In the genomic region with DNA sequence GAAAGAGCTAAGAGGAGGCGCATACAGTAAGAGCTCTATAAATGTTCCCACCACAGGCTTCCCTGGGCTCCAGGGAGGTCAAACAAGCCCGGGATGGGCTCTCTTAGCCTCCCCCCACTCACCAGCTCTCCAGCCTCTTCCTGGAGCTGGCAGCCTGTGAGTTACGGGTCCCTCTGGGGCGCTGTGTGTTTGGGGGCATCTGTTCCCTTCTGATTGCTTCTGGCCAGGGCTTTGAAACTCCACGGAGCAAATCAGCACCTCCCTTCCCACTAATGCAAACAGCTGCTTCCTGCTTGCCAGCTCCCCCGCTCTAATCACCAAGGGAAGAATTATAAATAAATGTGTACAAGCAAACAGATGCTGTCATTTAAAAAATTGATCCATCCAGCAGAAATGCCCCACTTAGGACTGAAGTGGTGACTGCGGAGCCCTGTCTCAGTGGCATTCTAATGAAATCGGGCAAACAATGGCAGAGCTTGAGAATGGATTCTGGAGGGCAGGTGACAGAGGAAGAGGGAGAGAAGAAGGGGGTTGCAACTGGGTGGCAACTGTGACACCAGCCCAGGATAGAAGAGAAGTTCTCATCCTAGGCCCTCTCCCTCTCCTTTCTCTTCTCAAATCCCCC, we compare ENCODE assay signal across 11 mouse cellular contexts. TPM values are rescaled to one million over a fixed set of nuclear protein-coding genes. Genes with fewer than 3 reads are reported as not detected.
DNase-seq lines count a peak whose midpoint lies in the region; ATAC-seq lines count a peak whose summit lies in the region.
"Had no signal": no experiment of that assay in that cellular context is flagged by ENCODE, and none has a peak within 500 bp of the region (broad histone marks: within the 10 kb centered on the region; RNA-seq: fewer than 3 reads in every experiment).

No protein-coding gene starts in this region.

- H3K4me1 ChIP-seq in lung, embryonic 15.5 days, result peaks cover 18% of the 10 kb centered on the region
- peaks cover 8% of the 10 kb centered on the region for H3K4me1 ChIP-seq in lung, embryonic 16.5 days (replicated peaks; ENCODE audit: control insufficient read depth, insufficient read depth, low read length)
- H3K4me1 ChIP-seq in neural tube, embryonic 15.5 days, result peaks cover 10% of the 10 kb centered on the region

- H3K27me3 ChIP-seq in lung, embryonic 15.5 days, result no peaks in the 10 kb centered on the region
- H3K27me3 ChIP-seq in lung, embryonic 16.5 days (ENCODE audit: control insufficient read depth, insufficient read depth, low read depth, low read length), result no peaks in the 10 kb centered on the region
- H3K27me3 ChIP-seq in neural tube, embryonic 15.5 days (replicated peaks), result no peaks in the 10 kb centered on the region
- H3K27me3 ChIP-seq: embryonic facial prominence, embryonic 15.5 days had no signal

- no peak for DNase-seq in lung, postnatal 25 days (ENCODE audit: low spot score)
- no peak for DNase-seq in urinary bladder, postnatal 36 days (ENCODE audit: low spot score in 2 of 2)
- DNase-seq in left cerebral cortex, adult 8-10 months (ENCODE audit: low spot score in 2 of 2), result no peak
- DNase-seq: adrenal gland, postnatal 36 days; heart, adult 2 months had no signal

- peak overlapping the region; percentile 16; the same call in 1 of the 2 replicates for H3K9ac ChIP-seq in lung, embryonic 15.5 days
- H3K9ac ChIP-seq in lung, embryonic 16.5 days (ENCODE audit: low read length), result no peak overlapping the region
- H3K9ac ChIP-seq in neural tube, embryonic 15.5 days (replicated peaks), result 0 out of 2 replicates have a peak overlapping the region, but pooled peaks have one; percentile 14
- H3K9ac ChIP-seq: embryonic facial prominence, embryonic 15.5 days had no signal

- no peak overlapping the region for H3K4me3 ChIP-seq in lung, embryonic 15.5 days
- H3K4me3 ChIP-seq in lung, embryonic 16.5 days (ENCODE audit: low read length), result no peak overlapping the region
- no peak overlapping the region for H3K4me3 ChIP-seq in neural tube, embryonic 15.5 days (replicated peaks)
- H3K4me3 ChIP-seq: embryonic facial prominence, embryonic 15.5 days; heart, adult 2 months had no signal

- peak overlapping the region; percentile 67 for H3K27ac ChIP-seq in lung, embryonic 15.5 days
- H3K27ac ChIP-seq in lung, embryonic 16.5 days (ENCODE audit: low read length), result no peak overlapping the region
- H3K27ac ChIP-seq in neural tube, embryonic 15.5 days (replicated peaks), result peak overlapping the region; percentile 28; the same call in 1 of the 2 replicates
- H3K27ac ChIP-seq: embryonic facial prominence, embryonic 15.5 days; heart, adult 2 months had no signal

- no peak overlapping the region for H3K4me2 ChIP-seq in lung, embryonic 15.5 days
- no peak overlapping the region for H3K4me2 ChIP-seq in lung, embryonic 16.5 days (ENCODE audit: low read depth, low read length)
- H3K4me2 ChIP-seq in neural tube, embryonic 15.5 days, result no peak overlapping the region
- H3K4me2 ChIP-seq: embryonic facial prominence, embryonic 15.5 days had no signal

- no peaks in the 10 kb centered on the region for H3K9me3 ChIP-seq in lung, embryonic 15.5 days
- peaks cover 10% of the 10 kb centered on the region; the same call in 1 of the 2 replicates for H3K9me3 ChIP-seq in lung, embryonic 16.5 days (ENCODE audit: control insufficient read depth, low read length)
- H3K9me3 ChIP-seq in neural tube, embryonic 15.5 days (replicated peaks), result no peaks in the 10 kb centered on the region
- H3K9me3 ChIP-seq: embryonic facial prominence, embryonic 15.5 days had no signal

- ATAC-seq in lung, embryonic 15.5 days (ENCODE audit: borderline replicate concordance, extremely low read depth, low FRiP score, low TSS enrichment), result no peak; the same call in 1 of the 2 replicates
- peak; percentile 32; a peak in 2 of 4 replicates for ATAC-seq in hematopoietic stem cell, adult 5-6 weeks (replicated peaks in 1 of 2; ENCODE audit: insufficient read depth in 1 of 2, low FRiP score in 2 of 2, low TSS enrichment in 1 of 2, low read depth in 1 of 2, poor library complexity in 2 of 2, severe bottlenecking in 2 of 2)
- ATAC-seq in lung, embryonic 16.5 days (ENCODE audit: low read depth), result peak; percentile 69
- ATAC-seq in neural tube, embryonic 15.5 days (ENCODE audit: low FRiP score), result no peak

- WGBS in lung, embryonic 15.5 days, result 29% methylated on average over 8 of the region's 8 CpGs
- WGBS in lung, embryonic 16.5 days, result 24% methylated on average over 8 of the region's 8 CpGs
- 22% methylated on average over 8 of the region's 8 CpGs for WGBS in neural tube, embryonic 15.5 days

- H3K36me3 ChIP-seq in lung, embryonic 15.5 days, result no peaks in the 10 kb centered on the region
- no peaks in the 10 kb centered on the region for H3K36me3 ChIP-seq in lung, embryonic 16.5 days (ENCODE audit: control insufficient read depth, insufficient read depth, low read length)
- H3K36me3 ChIP-seq in neural tube, embryonic 15.5 days, result no peaks in the 10 kb centered on the region
- H3K36me3 ChIP-seq: embryonic facial prominence, embryonic 15.5 days; G1E had no signal

RNA-seq across cellular contexts. Expression of a gene that starts 9.7 kb away (rescaled TPM):
- polyA plus RNA-seq in lung, embryonic 15.5 days (2015; fragmentation: Nextera tagmentation; extraction: Ambion mirVana), result 14.5 and 15.6 TPM in 2 replicates
- total RNA-seq in hematopoietic stem cell, adult 5-6 weeks (2017), result 6.8 and 7.0 TPM in 2 replicates
- polyA plus RNA-seq in lung, embryonic 16.5 days (2015; fragmentation: Nextera tagmentation; extraction: Ambion mirVana), result 12.4 and 13.1 TPM in 2 replicates
- polyA plus RNA-seq in neural tube, embryonic 15.5 days (2015; fragmentation: Nextera tagmentation; extraction: Ambion mirVana), result 4.7 and 5.7 TPM in 2 replicates
- total RNA-seq in left cerebral cortex, adult 8-10 months (2022), result 1 to 10 TPM; 4.7 to 5.4 (median 5.3) TPM

RNA-seq across cellular contexts. Expression of a gene that starts 56.6 kb away (rescaled TPM):
- 157 and 164 TPM in 2 replicates for polyA plus RNA-seq in lung, embryonic 15.5 days (2015; fragmentation: Nextera tagmentation; extraction: Ambion mirVana)
- 65.5 and 101 TPM in 2 replicates for total RNA-seq in hematopoietic stem cell, adult 5-6 weeks (2017)
- 148 and 151 TPM in 2 replicates for polyA plus RNA-seq in lung, embryonic 16.5 days (2015; fragmentation: Nextera tagmentation; extraction: Ambion mirVana)
- polyA plus RNA-seq in neural tube, embryonic 15.5 days (2015; fragmentation: Nextera tagmentation; extraction: Ambion mirVana), result 87.8 and 90.3 TPM in 2 replicates
- total RNA-seq in left cerebral cortex, adult 8-10 months (2022), result 10 to 100 TPM; 15.0 to 17.3 (median 16.7) TPM

Comparison
In these comparisons a context has a peak if more than half of its experiments do, and no peak if none do; other contexts are left out.
1. ATAC-seq: peak in hematopoietic stem cell, adult 5-6 weeks (2 of 2) and lung, embryonic 16.5 days (single experiment); none in lung, embryonic 15.5 days (single experiment) and neural tube, embryonic 15.5 days (single experiment).